Mouse (Mus musculus) stomach, embryonic 15.5 days (tissue): ENCODE data around the gene Hmgcs2. TPM values are rescaled to one million over a fixed set of nuclear protein-coding genes. Genes with fewer than 3 reads are reported as not detected.

ENCODE experiments used
- ATAC-seq: fragments of 200-750 bp; cut with Nextera tagmentation; 2 replicates; pipeline ENCODE4 v1.8.0; 2017; ENCODE audit warnings: low read depth, moderate number of reproducible peaks, moderate TSS enrichment; ENCODE audit not compliant: insufficient read depth, low FRiP score
- H3K27ac ChIP-seq: fragments of 300-500 bp; sonication (generic); 2 replicates; pipeline ENCODE4 v1.5.1; 2015; ENCODE audit warnings: mild to moderate bottlenecking, inconsistent platforms
- H3K27me3 ChIP-seq: fragments of 300-500 bp; sonication (generic); replicated peaks from 2 replicates; pipeline ENCODE4 v1.6.1; 2015; ENCODE audit warnings: inconsistent platforms
- H3K36me3 ChIP-seq: fragments of 300-500 bp; sonication (generic); 2 replicates; pipeline ENCODE4 v1.6.1; 2015; ENCODE audit warnings: inconsistent platforms
- H3K4me1 ChIP-seq: fragments of 300-500 bp; sonication (generic); 2 replicates; pipeline ENCODE4 v1.6.1; 2015; ENCODE audit warnings: inconsistent platforms
- H3K4me2 ChIP-seq: fragments of 300-500 bp; sonication (generic); 2 replicates; pipeline ENCODE4 v1.6.1; 2015; ENCODE audit warnings: mild to moderate bottlenecking, inconsistent platforms
- H3K4me3 ChIP-seq: fragments of 300-500 bp; sonication (generic); replicated peaks from 2 replicates; pipeline ENCODE4 v1.5.1; 2015; ENCODE audit warnings: inconsistent platforms
- H3K9ac ChIP-seq: fragments of 300-500 bp; sonication (generic); 2 replicates; pipeline ENCODE4 v1.6.1; 2015; ENCODE audit warnings: inconsistent platforms
- H3K9me3 ChIP-seq: fragments of 300-500 bp; sonication (generic); 2 replicates; pipeline ENCODE4 v1.6.1; 2016; ENCODE audit warnings: inconsistent platforms
- WGBS: fragments of 180-500 bp; shearing (Covaris S2); methylation state at CpG from one replicate; pipeline ENCODE4 v1.1.7; 2015; 5-methylcytosine and 5-hydroxymethylcytosine counted together
- polyA plus RNA-seq: library from polyadenylated mRNA; unstranded; fragments of >200 nt; fragmentation: Nextera tagmentation; extraction: Ambion mirVana; gene quantifications from 2 replicates; pipeline ENCODE4 v1.2.1, GENCODE M21; 2015

The Hmgcs2 gene
- polyA plus RNA-seq, 1 experiment from 2014 or later = 55.7 TPM

DNA sequence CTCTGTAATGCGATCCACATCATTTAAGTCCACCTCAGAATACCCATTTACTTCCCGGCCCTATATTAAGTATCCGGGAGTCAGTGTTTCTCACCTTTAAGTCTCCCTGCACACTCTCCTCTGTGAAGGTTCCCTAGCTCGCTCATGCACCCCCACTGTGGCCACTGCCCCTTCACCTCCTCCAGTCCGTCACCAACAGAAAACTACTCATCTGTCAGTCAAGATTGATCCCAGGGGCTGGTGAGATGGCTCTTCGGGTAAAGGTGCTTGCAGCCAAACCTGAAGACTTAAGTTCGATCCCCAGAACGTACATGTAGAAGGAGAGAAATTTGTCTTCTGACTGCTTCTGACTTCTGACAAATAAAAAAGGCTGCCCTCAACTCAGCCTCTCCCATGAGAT, 2.2 kb downstream of the Hmgcs2 start:
- Histone ChIP-seq H3K36me3 (no peaks in the 10 kb centered on the region), H3K4me1 (peaks cover 8% of the 10 kb centered on the region), H3K9ac (no peak overlapping the region), H3K27me3 (no peaks in the 10 kb centered on the region), H3K9me3 (no peaks in the 10 kb centered on the region), H3K4me3 (no peak overlapping the region), H3K27ac (no peak overlapping the region), H3K4me2 (no peak overlapping the region)
- 93% methylated on average over 8 of the region's 8 CpGs for WGBS
- no peak for ATAC-seq

- Histone ChIP-seq H3K4me3 (no peak overlapping the region), H3K4me1 (peaks cover 8% of the 10 kb centered on the region), H3K9ac (no peak overlapping the region), H3K27me3 (no peaks in the 10 kb centered on the region), H3K9me3 (no peaks in the 10 kb centered on the region), H3K36me3 (no peaks in the 10 kb centered on the region), H3K27ac (no peak overlapping the region), H3K4me2 (no peak overlapping the region)
- WGBS = 87% methylated on average over 5 of the region's 5 CpGs
- no peak for ATAC-seq
Observed at GRCm38 (mm10) chr3:98283205-98283604, 3.0 kb downstream of the Hmgcs2 start.

- H3K4me3 ChIP-seq = no peak overlapping the region
- no peak for ATAC-seq
- no peak overlapping the region for H3K9ac ChIP-seq
- H3K27ac ChIP-seq = no peak overlapping the region
- H3K27me3 ChIP-seq = no peaks in the 10 kb centered on the region
- H3K4me1 ChIP-seq = no peaks in the 10 kb centered on the region
- 0 out of 2 replicates have a peak, but pooled peaks cover 6% of the 10 kb centered on the region for H3K36me3 ChIP-seq
- H3K4me2 ChIP-seq = no peak overlapping the region
- H3K9me3 ChIP-seq = no peaks in the 10 kb centered on the region
- 91% methylated on average over 9 of the region's 9 CpGs for whole genome bisulfite sequencing
Observed at GRCm38 (mm10) chr3:98291044-98291443, 10.8 kb downstream of the Hmgcs2 start.

GRCm38 (mm10) chr3:98295965-98296364, 15.7 kb downstream of the Hmgcs2 start:
- no peaks in the 10 kb centered on the region for H3K9me3 ChIP-seq
- 0 out of 2 replicates have a peak, but pooled peaks cover 6% of the 10 kb centered on the region for H3K36me3 ChIP-seq
- H3K4me2 ChIP-seq = no peak overlapping the region
- no peak overlapping the region for H3K27ac ChIP-seq
- no peaks in the 10 kb centered on the region for H3K4me1 ChIP-seq
- H3K4me3 ChIP-seq = no peak overlapping the region
- WGBS = 62% methylated on average over 10 of the region's 10 CpGs
- H3K9ac ChIP-seq = no peak overlapping the region
- H3K27me3 ChIP-seq = no peaks in the 10 kb centered on the region
- ATAC-seq = no peak

- H3K36me3 ChIP-seq = no peaks in the 10 kb centered on the region
- no peak overlapping the region for H3K27ac ChIP-seq
- H3K4me3 ChIP-seq = no peak overlapping the region
- no peaks in the 10 kb centered on the region for H3K27me3 ChIP-seq
- no peaks in the 10 kb centered on the region for H3K9me3 ChIP-seq
- no peaks in the 10 kb centered on the region for H3K4me1 ChIP-seq
- no peak overlapping the region for H3K4me2 ChIP-seq
- no peak for ATAC-seq
- WGBS = 91% methylated on average over 1 of the region's 1 CpGs
- no peak overlapping the region for H3K9ac ChIP-seq
Observed at GRCm38 (mm10) chr3:98299391-98300100, 19.3 kb downstream of the Hmgcs2 start.

GRCm38 (mm10) chr3:98300266-98300665, 20.0 kb downstream of the Hmgcs2 start:
- no peak for ATAC-seq
- Histone ChIP-seq H3K4me3 (no peak overlapping the region), H3K4me1 (no peaks in the 10 kb centered on the region), H3K9me3 (no peaks in the 10 kb centered on the region), H3K4me2 (no peak overlapping the region), H3K36me3 (no peaks in the 10 kb centered on the region), H3K27me3 (no peaks in the 10 kb centered on the region), H3K9ac (no peak overlapping the region), H3K27ac (no peak overlapping the region)
- 83% methylated on average over 4 of the region's 4 CpGs for WGBS

GRCm38 (mm10) chr3:98301761-98302160, 21.5 kb downstream of the Hmgcs2 start:
- no peak overlapping the region for H3K4me3 ChIP-seq
- no peaks in the 10 kb centered on the region for H3K27me3 ChIP-seq
- no peaks in the 10 kb centered on the region for H3K9me3 ChIP-seq
- no peak for ATAC-seq
- H3K27ac ChIP-seq = no peak overlapping the region
- H3K9ac ChIP-seq = no peak overlapping the region
- no peak overlapping the region for H3K4me2 ChIP-seq
- no peaks in the 10 kb centered on the region for H3K4me1 ChIP-seq
- WGBS = 70% methylated on average over 3 of the region's 3 CpGs
- H3K36me3 ChIP-seq = no peaks in the 10 kb centered on the region

GRCm38 (mm10) chr3:98308606-98309005, 28.4 kb downstream of the Hmgcs2 start:
- H3K9ac ChIP-seq = no peak overlapping the region
- H3K4me3 ChIP-seq = no peak overlapping the region
- H3K9me3 ChIP-seq = no peaks in the 10 kb centered on the region
- H3K36me3 ChIP-seq = peaks cover 3% of the 10 kb centered on the region; the same call in 1 of the 2 replicates
- H3K27me3 ChIP-seq = no peaks in the 10 kb centered on the region
- H3K4me1 ChIP-seq = no peaks in the 10 kb centered on the region
- H3K4me2 ChIP-seq = no peak overlapping the region
- no peak overlapping the region for H3K27ac ChIP-seq
- no peak for ATAC-seq
- WGBS = 89% methylated on average over 6 of the region's 6 CpGs

DNA sequence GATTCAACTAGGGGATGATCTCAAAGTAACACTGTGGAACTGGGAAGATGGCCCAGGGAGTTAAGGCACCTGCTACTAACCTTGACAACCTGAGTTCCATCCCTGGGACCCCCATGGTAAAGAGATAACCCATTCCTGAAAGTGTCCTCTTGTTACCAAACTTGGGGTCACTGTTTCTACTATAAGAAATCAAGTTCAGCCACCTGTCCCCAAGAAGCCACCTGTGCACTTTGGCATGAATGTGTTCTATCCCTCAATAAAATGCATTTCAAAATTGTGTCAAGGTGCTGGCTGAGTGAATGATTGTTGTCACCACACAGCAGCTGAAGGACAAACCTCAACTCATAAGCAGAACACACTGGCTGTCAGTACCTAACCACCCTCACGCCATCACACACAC, 30.2 kb downstream of the Hmgcs2 start:
- no peak overlapping the region for H3K4me2 ChIP-seq
- no peaks in the 10 kb centered on the region for H3K27me3 ChIP-seq
- 100% methylated on average over 1 of the region's 1 CpGs for WGBS
- no peaks in the 10 kb centered on the region for H3K9me3 ChIP-seq
- no peak overlapping the region for H3K9ac ChIP-seq
- H3K27ac ChIP-seq = no peak overlapping the region
- no peaks in the 10 kb centered on the region for H3K4me1 ChIP-seq
- no peak overlapping the region for H3K4me3 ChIP-seq
- peaks cover 7% of the 10 kb centered on the region; the same call in 1 of the 2 replicates for H3K36me3 ChIP-seq
- ATAC-seq = no peak

DNA sequence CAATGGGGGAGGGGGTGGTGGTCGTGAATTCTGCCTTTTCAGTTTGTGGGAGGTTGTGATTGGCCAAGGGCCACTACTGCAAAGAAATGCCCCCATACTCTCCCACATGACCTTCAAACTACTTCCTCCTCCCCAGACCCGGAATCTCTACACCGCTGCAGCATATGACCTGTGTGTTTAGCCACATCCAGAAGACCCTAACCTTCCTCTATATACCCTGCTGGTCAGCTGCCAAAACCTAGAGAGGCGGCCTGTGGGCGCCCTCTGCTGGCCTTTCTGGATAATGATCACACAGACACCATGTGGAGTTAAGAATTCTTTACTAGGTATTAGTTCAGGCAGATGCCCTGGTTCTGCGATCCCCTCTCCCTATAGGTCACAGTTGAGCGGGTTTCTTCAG, 32.6 kb downstream of the Hmgcs2 start:
- no peak overlapping the region for H3K4me3 ChIP-seq
- no peaks in the 10 kb centered on the region for H3K9me3 ChIP-seq
- no peak overlapping the region; the same call in 1 of the 2 replicates for H3K27ac ChIP-seq
- no peak overlapping the region for H3K9ac ChIP-seq
- H3K27me3 ChIP-seq = no peaks in the 10 kb centered on the region
- H3K4me2 ChIP-seq = no peak overlapping the region
- H3K36me3 ChIP-seq = peaks cover 9% of the 10 kb centered on the region; the same call in 1 of the 2 replicates
- WGBS = 21% methylated on average over 6 of the region's 7 CpGs
- ATAC-seq = peak; percentile 44; the same call in 1 of the 2 replicates
- no peaks in the 10 kb centered on the region for H3K4me1 ChIP-seq

DNA sequence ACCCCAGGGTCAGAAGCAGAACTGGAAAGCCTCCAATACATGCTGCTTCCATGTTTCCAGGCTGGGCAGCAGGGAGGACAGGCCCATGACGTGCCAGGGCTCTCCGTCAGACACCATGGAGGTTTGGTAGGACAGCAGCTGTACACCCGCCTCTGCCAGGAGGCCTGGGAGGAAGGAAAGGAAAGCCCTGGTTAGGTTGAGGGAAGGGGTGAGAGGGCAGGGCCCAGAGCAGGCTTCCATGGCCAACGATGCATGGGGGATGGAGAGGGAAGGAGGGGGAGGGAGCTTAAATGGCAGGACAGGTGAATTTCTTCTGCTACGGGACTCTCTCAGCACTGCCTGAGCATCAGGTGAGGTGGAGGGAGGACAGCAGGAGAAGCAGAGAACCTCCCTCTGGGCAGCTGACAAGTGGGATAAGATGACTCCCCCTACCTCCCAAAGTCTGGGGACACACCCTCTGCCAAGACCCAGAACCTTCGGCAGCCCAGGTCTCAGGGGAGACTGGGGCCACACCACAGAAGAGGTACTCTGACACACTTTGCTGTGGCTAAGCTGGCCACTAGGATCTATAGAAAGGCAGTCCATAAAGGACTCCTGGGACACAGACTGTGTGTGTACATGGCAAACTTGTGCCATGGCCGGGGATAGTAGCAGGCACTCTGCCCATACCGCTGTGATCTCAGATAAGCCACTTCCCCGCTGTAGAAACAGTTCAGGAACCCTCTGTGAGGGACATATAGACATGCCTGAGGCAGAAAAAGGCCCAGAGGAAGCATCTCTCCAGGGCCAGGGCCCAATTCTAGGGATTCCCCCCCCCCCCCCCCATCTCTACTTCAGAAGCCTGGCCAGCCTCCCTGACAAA, 33.3 kb downstream of the Hmgcs2 start:
- Histone ChIP-seq H3K9me3 (no peaks in the 10 kb centered on the region), H3K36me3 (peaks cover 9% of the 10 kb centered on the region; the same call in 1 of the 2 replicates), H3K27me3 (no peaks in the 10 kb centered on the region), H3K4me2 (no peak overlapping the region), H3K9ac (no peak overlapping the region), H3K27ac (no peak overlapping the region), H3K4me1 (no peaks in the 10 kb centered on the region), H3K4me3 (no peak overlapping the region)
- no peak for ATAC-seq
- WGBS = 79% methylated on average over 9 of the region's 9 CpGs

DNA sequence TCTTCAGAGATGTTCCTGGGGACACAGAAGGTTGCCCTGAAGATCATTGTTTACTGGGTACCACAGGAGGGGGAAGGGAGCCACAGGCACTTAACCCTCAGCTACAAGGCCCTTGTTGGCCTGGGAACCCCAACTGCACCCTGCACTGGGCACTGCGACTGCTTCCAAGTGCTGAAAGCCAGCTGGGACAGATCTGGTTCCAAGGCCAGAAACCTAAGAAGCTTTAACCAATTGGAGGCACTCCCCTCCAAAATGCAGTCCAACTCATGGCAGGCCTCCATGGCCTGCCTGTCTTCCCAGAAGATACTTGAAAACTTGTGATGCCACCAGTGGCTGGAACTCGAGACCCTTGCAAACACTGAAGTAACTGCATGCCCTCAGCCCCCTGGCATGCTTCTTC, 34.9 kb downstream of the Hmgcs2 start:
- H3K4me2 ChIP-seq = no peak overlapping the region
- no peak overlapping the region for H3K9ac ChIP-seq
- H3K27me3 ChIP-seq = no peaks in the 10 kb centered on the region
- ATAC-seq = no peak
- no peaks in the 10 kb centered on the region for H3K4me1 ChIP-seq
- 69% methylated on average over 2 of the region's 2 CpGs for whole genome bisulfite sequencing
- H3K9me3 ChIP-seq = no peaks in the 10 kb centered on the region
- no peak overlapping the region for H3K27ac ChIP-seq
- H3K4me3 ChIP-seq = no peak overlapping the region
- peaks cover 13% of the 10 kb centered on the region; the same call in 1 of the 2 replicates for H3K36me3 ChIP-seq
